ENCODE assay signal across 19 mouse cellular contexts in the genomic region with DNA sequence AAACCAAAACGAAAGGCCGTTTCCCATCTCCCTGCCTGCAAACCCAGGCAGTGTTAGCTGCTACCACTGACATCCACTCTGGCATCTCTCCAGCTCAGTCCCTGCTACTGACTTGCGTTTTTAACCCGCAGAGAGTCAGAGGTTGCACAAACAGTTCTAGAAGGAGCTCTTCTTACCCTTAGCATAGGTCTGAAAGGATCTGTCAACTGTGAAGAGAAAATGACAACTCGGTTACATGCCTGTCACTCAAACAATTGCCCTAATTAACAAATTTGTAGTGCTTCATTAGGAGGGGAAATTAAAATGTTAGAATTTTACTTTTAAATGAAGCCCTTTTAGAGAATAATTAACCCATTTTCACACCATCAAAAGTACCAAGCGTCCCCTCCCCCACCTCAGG.
A peak's percentile ranks its signal among the peaks of the same experiment; 100 is the strongest.
DNase-seq lines count a peak whose midpoint lies in the region; ATAC-seq lines count a peak whose summit lies in the region.
"Had no signal": no experiment of that assay in that cellular context is flagged by ENCODE, and none has a peak within 500 bp of the region (broad histone marks: within the 10 kb centered on the region; RNA-seq: fewer than 3 reads in every experiment).

No protein-coding gene starts in this region.

- H3K9ac ChIP-seq in forebrain, embryonic 12.5 days: no peak overlapping the region
- H3K9ac ChIP-seq in forebrain, embryonic 11.5 days (ENCODE audit: low read length): no peak overlapping the region
- H3K9ac ChIP-seq in midbrain, embryonic 14.5 days (replicated peaks; ENCODE audit: low read length): no peak overlapping the region
- H3K9ac ChIP-seq in midbrain, embryonic 16.5 days (ENCODE audit: low read depth, low read length): no peak overlapping the region
- H3K9ac ChIP-seq: heart, embryonic 13.5 days; hindbrain, embryonic 14.5 days had no signal

- 53% methylated on average over 6 of the region's 6 CpGs for WGBS in forebrain, embryonic 12.5 days
- 83% methylated on average over 6 of the region's 6 CpGs for WGBS in forebrain, embryonic 11.5 days
- WGBS in midbrain, embryonic 14.5 days: 66% methylated on average over 6 of the region's 6 CpGs
- WGBS in midbrain, embryonic 16.5 days: 67% methylated on average over 6 of the region's 6 CpGs

- H3K4me1 ChIP-seq in forebrain, embryonic 12.5 days: peaks cover 30% of the 10 kb centered on the region
- H3K4me1 ChIP-seq in forebrain, embryonic 11.5 days (replicated peaks; ENCODE audit: control insufficient read depth, insufficient read depth, low read length): no peaks in the 10 kb centered on the region; the same call in none of the 2 replicates
- peaks cover 13% of the 10 kb centered on the region for H3K4me1 ChIP-seq in midbrain, embryonic 14.5 days (ENCODE audit: control insufficient read depth, insufficient read depth, low read length)
- peaks cover 6% of the 10 kb centered on the region for H3K4me1 ChIP-seq in midbrain, embryonic 16.5 days (ENCODE audit: control insufficient read depth, insufficient read depth, low read length)
- H3K4me1 ChIP-seq: embryonic facial prominence, embryonic 10.5 days; heart, embryonic 13.5 days had no signal

- DNase-seq in forebrain, embryonic 11.5 days (ENCODE audit: low spot score): no peak
- DNase-seq in kidney, postnatal 10 days: peak; percentile 34
- DNase-seq in kidney, adult 18-20 months: no peak
- DNase-seq in midbrain, embryonic 14.5 days: peak; percentile 60
- no peak for DNase-seq in heart, adult 11 months
- DNase-seq: adrenal gland, postnatal 10 days; B cell, adult 2 months; cerebellum, adult 18-20 months; gastrocnemius, postnatal 14 days; heart, postnatal 36 days had no signal

- H3K27ac ChIP-seq in forebrain, embryonic 12.5 days: peak overlapping the region; percentile 19; the same call in 1 of the 2 replicates
- H3K27ac ChIP-seq in forebrain, embryonic 11.5 days (ENCODE audit: low read depth, low read length): no peak overlapping the region
- H3K27ac ChIP-seq in midbrain, embryonic 14.5 days (replicated peaks; ENCODE audit: low read depth, low read length): 0 out of 2 replicates have a peak overlapping the region, but pooled peaks have one; percentile 26
- no peak overlapping the region for H3K27ac ChIP-seq in midbrain, embryonic 16.5 days (ENCODE audit: low read length)
- H3K27ac ChIP-seq: embryonic facial prominence, embryonic 10.5 days; heart, embryonic 13.5 days; hindbrain, embryonic 14.5 days had no signal

- H3K36me3 ChIP-seq in forebrain, embryonic 12.5 days (replicated peaks): peaks cover 86% of the 10 kb centered on the region
- peaks cover 25% of the 10 kb centered on the region for H3K36me3 ChIP-seq in forebrain, embryonic 11.5 days (ENCODE audit: control insufficient read depth, insufficient read depth, low read length)
- peaks cover 94% of the 10 kb centered on the region for H3K36me3 ChIP-seq in midbrain, embryonic 14.5 days (ENCODE audit: control insufficient read depth, insufficient read depth, low read length)
- H3K36me3 ChIP-seq in midbrain, embryonic 16.5 days (ENCODE audit: control insufficient read depth, insufficient read depth, low read length): peaks cover 14% of the 10 kb centered on the region
- H3K36me3 ChIP-seq: G1E had no signal

- ATAC-seq in forebrain, embryonic 12.5 days (ENCODE audit: low FRiP score): peak; percentile 57; the same call in 1 of the 2 replicates
- ATAC-seq in forebrain, embryonic 11.5 days (replicated peaks; ENCODE audit: low FRiP score): no peak
- no peak for ATAC-seq in midbrain, embryonic 14.5 days (ENCODE audit: low FRiP score, low TSS enrichment)
- no peak for ATAC-seq in midbrain, embryonic 16.5 days
- no peak for ATAC-seq in activated CD4-positive, CD25-positive, alpha-beta regulatory T cell, adult 4 months
- ATAC-seq: CD4-positive, CD25-positive, alpha-beta regulatory T cell, adult 4 months; intestine, embryonic 16.5 days had no signal

- H3K4me3 ChIP-seq in forebrain, embryonic 12.5 days (replicated peaks): no peak overlapping the region
- no peak overlapping the region for H3K4me3 ChIP-seq in forebrain, embryonic 11.5 days (ENCODE audit: low read depth, low read length)
- H3K4me3 ChIP-seq in midbrain, embryonic 14.5 days (replicated peaks; ENCODE audit: low read depth, low read length): no peak overlapping the region
- no peak overlapping the region for H3K4me3 ChIP-seq in midbrain, embryonic 16.5 days (ENCODE audit: low read depth, low read length)
- H3K4me3 ChIP-seq: embryonic facial prominence, embryonic 10.5 days; heart, embryonic 13.5 days had no signal

- H3K4me2 ChIP-seq in forebrain, embryonic 12.5 days: no peak overlapping the region
- H3K4me2 ChIP-seq in forebrain, embryonic 11.5 days (ENCODE audit: low read depth, low read length, severe bottlenecking): no peak overlapping the region
- H3K4me2 ChIP-seq in midbrain, embryonic 14.5 days (ENCODE audit: low read length): no peak overlapping the region
- no peak overlapping the region for H3K4me2 ChIP-seq in midbrain, embryonic 16.5 days (ENCODE audit: low read length)
- H3K4me2 ChIP-seq: heart, embryonic 13.5 days; hindbrain, embryonic 14.5 days had no signal

- no peaks in the 10 kb centered on the region for H3K9me3 ChIP-seq in forebrain, embryonic 12.5 days
- no peaks in the 10 kb centered on the region; the same call in 1 of the 2 replicates for H3K9me3 ChIP-seq in forebrain, embryonic 11.5 days (ENCODE audit: control insufficient read depth, low read length)
- H3K9me3 ChIP-seq in midbrain, embryonic 14.5 days (ENCODE audit: control insufficient read depth, low read length): no peaks in the 10 kb centered on the region
- H3K9me3 ChIP-seq in midbrain, embryonic 16.5 days (replicated peaks; ENCODE audit: control insufficient read depth, low read length, poor library complexity, severe bottlenecking): no peaks in the 10 kb centered on the region

- H3K27me3 ChIP-seq in forebrain, embryonic 12.5 days: no peaks in the 10 kb centered on the region
- H3K27me3 ChIP-seq in forebrain, embryonic 11.5 days (ENCODE audit: control insufficient read depth, insufficient read depth, low read length): no peaks in the 10 kb centered on the region
- no peaks in the 10 kb centered on the region for H3K27me3 ChIP-seq in midbrain, embryonic 14.5 days (ENCODE audit: control insufficient read depth, insufficient read depth, low read length)
- H3K27me3 ChIP-seq in midbrain, embryonic 16.5 days (ENCODE audit: control insufficient read depth, insufficient read depth, low read depth, low read length): no peaks in the 10 kb centered on the region
- H3K27me3 ChIP-seq: heart, embryonic 13.5 days had no signal

Comparison
In these comparisons a context has a peak if more than half of its experiments do, and no peak if none do; other contexts are left out.
1. H3K27ac ChIP-seq: peak in forebrain, embryonic 12.5 days (single experiment) and midbrain, embryonic 14.5 days (single experiment); none in forebrain, embryonic 11.5 days (single experiment) and midbrain, embryonic 16.5 days (single experiment).
2. DNase-seq: peak in kidney, postnatal 10 days (single experiment) and midbrain, embryonic 14.5 days (single experiment); none in forebrain, embryonic 11.5 days (single experiment), kidney, adult 18-20 months (single experiment) and heart, adult 11 months (single experiment).